Comparison of ENCODE assay signal across 11 mouse cellular contexts in genomic region chr6:83541756-83542456, GRCm38 (mm10). TPM values are rescaled to one million over a fixed set of nuclear protein-coding genes. Genes with fewer than 3 reads are reported as not detected.
A peak's percentile ranks its signal among the peaks of the same experiment; 100 is the strongest.
DNase-seq lines count a peak whose midpoint lies in the region; ATAC-seq and TF ChIP-seq lines count a peak whose summit lies in the region.
"Had no signal": no experiment of that assay in that cellular context is flagged by ENCODE, and none has a peak within 500 bp of the region (broad histone marks: within the 10 kb centered on the region; RNA-seq: fewer than 3 reads in every experiment).

No protein-coding gene starts in this region.

- H3K27me3 ChIP-seq in kidney, embryonic 16.5 days (ENCODE audit: insufficient read depth, low read length): no peaks in the 10 kb centered on the region
- H3K27me3 ChIP-seq in kidney, adult 2 months (replicated peaks; ENCODE audit: control insufficient read depth, insufficient read depth, low read length): no peaks in the 10 kb centered on the region
- H3K27me3 ChIP-seq in embryonic facial prominence, embryonic 15.5 days: no peaks in the 10 kb centered on the region
- H3K27me3 ChIP-seq in intestine, embryonic 14.5 days (replicated peaks; ENCODE audit: control insufficient read depth, insufficient read depth, low read length): no peaks in the 10 kb centered on the region
- no peaks in the 10 kb centered on the region for H3K27me3 ChIP-seq in stomach, embryonic 16.5 days (ENCODE audit: control insufficient read depth, insufficient read depth, low read length)

- TF ChIP-seq POLR2A in kidney, adult 2 months (IDR thresholded peaks at IDR 0.05; ENCODE audit: low read depth, low read length): no peak

- peak overlapping the region; percentile 30; the same call in 1 of the 2 replicates for H3K27ac ChIP-seq in kidney, embryonic 16.5 days (ENCODE audit: low read length)
- H3K27ac ChIP-seq in kidney, adult 2 months (ENCODE audit: insufficient read depth, low read depth, low read length): no peak overlapping the region
- peak overlapping the region; percentile 75 for H3K27ac ChIP-seq in embryonic facial prominence, embryonic 15.5 days (replicated peaks)
- H3K27ac ChIP-seq in intestine, embryonic 14.5 days (ENCODE audit: low read depth): peak overlapping the region; percentile 83
- H3K27ac ChIP-seq in stomach, embryonic 16.5 days (ENCODE audit: low read length): peak overlapping the region; percentile 93
- H3K27ac ChIP-seq: heart, adult 2 months had no signal

- WGBS in kidney, embryonic 16.5 days: 71% methylated on average over 11 of the region's 11 CpGs
- 80% methylated on average over 11 of the region's 11 CpGs for WGBS in kidney, adult 2 months
- WGBS in embryonic facial prominence, embryonic 15.5 days: 64% methylated on average over 11 of the region's 11 CpGs
- 58% methylated on average over 11 of the region's 11 CpGs for WGBS in intestine, embryonic 14.5 days
- 57% methylated on average over 11 of the region's 11 CpGs for WGBS in stomach, embryonic 16.5 days

- DNase-seq in kidney, adult 2 months: no peak
- DNase-seq in adipocyte (ENCODE audit: low spot score): peak; percentile 83
- DNase-seq in intestine, embryonic 14.5 days (ENCODE audit: low spot score): peak; percentile 56
- DNase-seq in B cell, adult 2 months: no peak
- no peak for DNase-seq in kidney, adult 18-20 months

- no peak overlapping the region for H3K4me3 ChIP-seq in kidney, embryonic 16.5 days (ENCODE audit: low read length)
- H3K4me3 ChIP-seq in kidney, adult 2 months (ENCODE audit: insufficient read depth, low read depth, low read length): no peak overlapping the region
- no peak overlapping the region for H3K4me3 ChIP-seq in embryonic facial prominence, embryonic 15.5 days (replicated peaks)
- no peak overlapping the region for H3K4me3 ChIP-seq in intestine, embryonic 14.5 days (ENCODE audit: low read depth, low read length)
- H3K4me3 ChIP-seq in stomach, embryonic 16.5 days (replicated peaks; ENCODE audit: low read length): no peak overlapping the region
- H3K4me3 ChIP-seq: heart, adult 2 months; myocyte had no signal

- no peak overlapping the region for H3K9ac ChIP-seq in kidney, embryonic 16.5 days (replicated peaks; ENCODE audit: low read length)
- no peak overlapping the region for H3K9ac ChIP-seq in embryonic facial prominence, embryonic 15.5 days
- H3K9ac ChIP-seq in intestine, embryonic 14.5 days (ENCODE audit: low read length): no peak overlapping the region
- H3K9ac ChIP-seq in stomach, embryonic 16.5 days (ENCODE audit: low read length): peak overlapping the region; percentile 24; the same call in 1 of the 2 replicates

- H3K4me1 ChIP-seq in kidney, embryonic 16.5 days (ENCODE audit: insufficient read depth, low read length): no peaks in the 10 kb centered on the region
- no peaks in the 10 kb centered on the region for H3K4me1 ChIP-seq in kidney, adult 2 months (ENCODE audit: control insufficient read depth, insufficient read depth, low read length)
- no peaks in the 10 kb centered on the region for H3K4me1 ChIP-seq in embryonic facial prominence, embryonic 15.5 days
- H3K4me1 ChIP-seq in intestine, embryonic 14.5 days (replicated peaks; ENCODE audit: control insufficient read depth, insufficient read depth, low read length): peaks cover 7% of the 10 kb centered on the region
- H3K4me1 ChIP-seq in stomach, embryonic 16.5 days (ENCODE audit: control insufficient read depth, insufficient read depth, low read length): peaks cover 8% of the 10 kb centered on the region; the same call in 1 of the 2 replicates

- no peak overlapping the region for H3K4me2 ChIP-seq in kidney, embryonic 16.5 days (replicated peaks; ENCODE audit: low read depth, low read length)
- no peak overlapping the region for H3K4me2 ChIP-seq in embryonic facial prominence, embryonic 15.5 days (replicated peaks)
- peak overlapping the region; percentile 2; the same call in 1 of the 2 replicates for H3K4me2 ChIP-seq in intestine, embryonic 14.5 days (ENCODE audit: low read length)
- H3K4me2 ChIP-seq in stomach, embryonic 16.5 days (ENCODE audit: low read depth, low read length): 0 out of 2 replicates have a peak overlapping the region, but pooled peaks have one; percentile 13

- H3K9me3 ChIP-seq in kidney, embryonic 16.5 days (ENCODE audit: low read length): no peaks in the 10 kb centered on the region
- no peaks in the 10 kb centered on the region for H3K9me3 ChIP-seq in embryonic facial prominence, embryonic 15.5 days (replicated peaks)
- no peaks in the 10 kb centered on the region for H3K9me3 ChIP-seq in intestine, embryonic 14.5 days (ENCODE audit: control insufficient read depth, low read length)
- H3K9me3 ChIP-seq in stomach, embryonic 16.5 days (replicated peaks; ENCODE audit: control insufficient read depth, low read length): no peaks in the 10 kb centered on the region
- H3K9me3 ChIP-seq: G1E had no signal

- TF ChIP-seq CTCF in kidney, adult 2 months (conservative IDR thresholded peaks at IDR 0.05; ENCODE audit: insufficient read depth, insufficient read length, low read depth, low read length): no peak

- ATAC-seq in kidney, embryonic 16.5 days (ENCODE audit: low FRiP score, low TSS enrichment): peak; percentile 46; the same call in 1 of the 2 replicates
- peak; percentile 65 for ATAC-seq in embryonic facial prominence, embryonic 15.5 days (ENCODE audit: insufficient number of reproducible peaks, low FRiP score, low TSS enrichment, low read depth)
- ATAC-seq in intestine, embryonic 14.5 days (replicated peaks; ENCODE audit: low FRiP score, low TSS enrichment, low read depth): peak; percentile 58
- ATAC-seq in stomach, embryonic 16.5 days (ENCODE audit: insufficient read depth, low FRiP score): peak; percentile 83

- H3K36me3 ChIP-seq in kidney, embryonic 16.5 days (ENCODE audit: insufficient read depth, low read length): peaks cover 8% of the 10 kb centered on the region
- peaks cover 2% of the 10 kb centered on the region for H3K36me3 ChIP-seq in kidney, adult 2 months (ENCODE audit: control insufficient read depth, insufficient read depth, low read length)
- peaks cover 33% of the 10 kb centered on the region; the same call in 1 of the 2 replicates for H3K36me3 ChIP-seq in embryonic facial prominence, embryonic 15.5 days
- peaks cover 21% of the 10 kb centered on the region for H3K36me3 ChIP-seq in intestine, embryonic 14.5 days (ENCODE audit: control insufficient read depth, insufficient read depth, low read length)
- H3K36me3 ChIP-seq in stomach, embryonic 16.5 days (ENCODE audit: control insufficient read depth, insufficient read depth, low read length): peaks cover 6% of the 10 kb centered on the region; the same call in 1 of the 2 replicates

RNA-seq across cellular contexts. Expression of gene Actg2, which starts 5.8 kb away (rescaled TPM):
- polyA plus RNA-seq in kidney, embryonic 16.5 days (2015; fragmentation: Nextera tagmentation; extraction: Ambion mirVana): 21.2 and 182 TPM in 2 replicates
- polyA plus RNA-seq in kidney, adult 2 months (2012; rRNA removed): 2.0 and 10.5 TPM in 2 replicates
- polyA plus RNA-seq in embryonic facial prominence, embryonic 15.5 days (2015; fragmentation: Nextera tagmentation; extraction: Ambion mirVana): 19.5 and 20.9 TPM in 2 replicates
- 1,357 and 1,367 TPM in 2 replicates for polyA plus RNA-seq in intestine, embryonic 14.5 days (2014; fragmentation: Nextera tagmentation; extraction: Ambion mirVana)
- polyA plus RNA-seq in stomach, embryonic 16.5 days (2015; fragmentation: Nextera tagmentation; extraction: Ambion mirVana): 1,788 and 2,212 TPM in 2 replicates
- polyA plus RNA-seq: G1E had no signal

RNA-seq across cellular contexts. Expression of gene Stambp, which starts 30.6 kb away (rescaled TPM):
- polyA plus RNA-seq in kidney, embryonic 16.5 days (2015; fragmentation: Nextera tagmentation; extraction: Ambion mirVana): 28.5 and 29.4 TPM in 2 replicates
- 13.9 and 15.7 TPM in 2 replicates for polyA plus RNA-seq in kidney, adult 2 months (2012; rRNA removed)
- 31.5 and 32.5 TPM in 2 replicates for polyA plus RNA-seq in embryonic facial prominence, embryonic 15.5 days (2015; fragmentation: Nextera tagmentation; extraction: Ambion mirVana)
- polyA plus RNA-seq in intestine, embryonic 14.5 days (2014; fragmentation: Nextera tagmentation; extraction: Ambion mirVana): 23.8 and 26.0 TPM in 2 replicates
- polyA plus RNA-seq in stomach, embryonic 16.5 days (2015; fragmentation: Nextera tagmentation; extraction: Ambion mirVana): 28.0 and 32.5 TPM in 2 replicates

RNA-seq across cellular contexts. Expression of gene Dguok, which starts 35.1 kb away (rescaled TPM):
- polyA plus RNA-seq in kidney, embryonic 16.5 days (2015; fragmentation: Nextera tagmentation; extraction: Ambion mirVana): 85.8 and 95.8 TPM in 2 replicates
- polyA plus RNA-seq in kidney, adult 2 months (2012; rRNA removed): 50.0 and 50.5 TPM in 2 replicates
- 81.0 and 90.4 TPM in 2 replicates for polyA plus RNA-seq in embryonic facial prominence, embryonic 15.5 days (2015; fragmentation: Nextera tagmentation; extraction: Ambion mirVana)
- 70.0 and 89.6 TPM in 2 replicates for polyA plus RNA-seq in intestine, embryonic 14.5 days (2014; fragmentation: Nextera tagmentation; extraction: Ambion mirVana)
- 69.5 and 79.1 TPM in 2 replicates for polyA plus RNA-seq in stomach, embryonic 16.5 days (2015; fragmentation: Nextera tagmentation; extraction: Ambion mirVana)

Comparison
In these comparisons a context has a peak if more than half of its experiments do, and no peak if none do; other contexts are left out.
1. H3K4me2 ChIP-seq: peak in intestine, embryonic 14.5 days (single experiment) and stomach, embryonic 16.5 days (single experiment); none in kidney, embryonic 16.5 days (single experiment) and embryonic facial prominence, embryonic 15.5 days (single experiment).
2. DNase-seq: peak in adipocyte (single experiment) and intestine, embryonic 14.5 days (single experiment); none in kidney, adult 2 months (single experiment), B cell, adult 2 months (0 of 2) and kidney, adult 18-20 months (single experiment).
3. Peak in every context shown above with its lines, with median percentiles within 50 percentile points of each other: ATAC-seq.